Mouse (Mus musculus): ENCODE measurements around the gene Trpv1. TPM values are rescaled to one million over a fixed set of nuclear protein-coding genes. Genes with fewer than 3 reads are reported as not detected.

The Trpv1 gene
- polyA plus RNA-seq, 1 experiment from 2014 or later, result not detected

- WGBS, result 92% methylated on average over 4 of the region's 4 CpGs
- Histone ChIP-seq H3K36me3 (ENCODE audit: control insufficient read depth, insufficient read depth, low read length) (no peaks in the 10 kb centered on the region), H3K27ac (ENCODE audit: low read depth, low read length) (no peak overlapping the region), H3K9me3 (ENCODE audit: control insufficient read depth, low read length) (no peaks in the 10 kb centered on the region), H3K9ac (ENCODE audit: low read length) (no peak overlapping the region), H3K4me2 (no peak overlapping the region), H3K4me1 (ENCODE audit: control insufficient read depth, insufficient read depth, low read length) (no peaks in the 10 kb centered on the region), H3K4me3 (ENCODE audit: low read depth, low read length) (no peak overlapping the region), H3K27me3 (ENCODE audit: control insufficient read depth, insufficient read depth, low read length) (no peaks in the 10 kb centered on the region)
- ATAC-seq (ENCODE audit: low FRiP score) (no peak), DNase-seq (ENCODE audit: low spot score, missing footprints) (no peak)
Measured at GRCm38 (mm10) chr11:73242777-73243176, 8.7 kb downstream of the Trpv1 start.

- no peaks in the 10 kb centered on the region for H3K9me3 ChIP-seq (ENCODE audit: control insufficient read depth, low read length)
- H3K27me3 ChIP-seq (ENCODE audit: control insufficient read depth, insufficient read depth, low read length), result no peaks in the 10 kb centered on the region
- DNase-seq (ENCODE audit: low spot score, missing footprints), result no peak
- no peak overlapping the region for H3K4me2 ChIP-seq
- WGBS, result 77% methylated on average over 4 of the region's 4 CpGs
- no peaks in the 10 kb centered on the region for H3K4me1 ChIP-seq (ENCODE audit: control insufficient read depth, insufficient read depth, low read length)
- no peaks in the 10 kb centered on the region for H3K36me3 ChIP-seq (ENCODE audit: control insufficient read depth, insufficient read depth, low read length)
- no peak overlapping the region for H3K9ac ChIP-seq (ENCODE audit: low read length)
- no peak overlapping the region for H3K27ac ChIP-seq (ENCODE audit: low read depth, low read length)
- ATAC-seq (ENCODE audit: low FRiP score), result no peak
- H3K4me3 ChIP-seq (ENCODE audit: low read depth, low read length), result no peak overlapping the region
Measured at GRCm38 (mm10) chr11:73257362-73257945, 23.4 kb downstream of the Trpv1 start.

GRCm38 (mm10) chr11:73258664-73259063, 24.6 kb downstream of the Trpv1 start:
- DNase-seq (ENCODE audit: low spot score, missing footprints) (no peak), ATAC-seq (ENCODE audit: low FRiP score) (no peak)
- Histone ChIP-seq H3K9ac (ENCODE audit: low read length) (no peak overlapping the region), H3K36me3 (ENCODE audit: control insufficient read depth, insufficient read depth, low read length) (no peaks in the 10 kb centered on the region), H3K4me2 (no peak overlapping the region), H3K4me1 (ENCODE audit: control insufficient read depth, insufficient read depth, low read length) (no peaks in the 10 kb centered on the region), H3K27ac (ENCODE audit: low read depth, low read length) (no peak overlapping the region), H3K4me3 (ENCODE audit: low read depth, low read length) (no peak overlapping the region), H3K27me3 (ENCODE audit: control insufficient read depth, insufficient read depth, low read length) (no peaks in the 10 kb centered on the region), H3K9me3 (ENCODE audit: control insufficient read depth, low read length) (no peaks in the 10 kb centered on the region)

- H3K4me1 ChIP-seq (ENCODE audit: control insufficient read depth, insufficient read depth, low read length), result no peaks in the 10 kb centered on the region
- H3K36me3 ChIP-seq (ENCODE audit: control insufficient read depth, insufficient read depth, low read length), result no peaks in the 10 kb centered on the region
- H3K9me3 ChIP-seq (ENCODE audit: control insufficient read depth, low read length), result no peaks in the 10 kb centered on the region
- H3K4me2 ChIP-seq, result no peak overlapping the region
- DNase-seq (ENCODE audit: low spot score, missing footprints) (no peak), ATAC-seq (ENCODE audit: low FRiP score) (no peak)
- H3K27ac ChIP-seq (ENCODE audit: low read depth, low read length), result no peak overlapping the region
- no peaks in the 10 kb centered on the region for H3K27me3 ChIP-seq (ENCODE audit: control insufficient read depth, insufficient read depth, low read length)
- 68% methylated on average over 3 of the region's 3 CpGs for WGBS
- H3K9ac ChIP-seq (ENCODE audit: low read length), result no peak overlapping the region
- H3K4me3 ChIP-seq (ENCODE audit: low read depth, low read length), result no peak overlapping the region
Measured at GRCm38 (mm10) chr11:73260457-73260856, 26.4 kb downstream of the Trpv1 start.

- H3K4me2 ChIP-seq, result no peak overlapping the region
- no peaks in the 10 kb centered on the region for H3K9me3 ChIP-seq (ENCODE audit: control insufficient read depth, low read length)
- H3K4me3 ChIP-seq (ENCODE audit: low read depth, low read length), result no peak overlapping the region
- ATAC-seq (ENCODE audit: low FRiP score) (no peak), DNase-seq (ENCODE audit: low spot score, missing footprints) (no peak)
- WGBS, result 90% methylated on average over 1 of the region's 1 CpGs
- H3K27me3 ChIP-seq (ENCODE audit: control insufficient read depth, insufficient read depth, low read length), result no peaks in the 10 kb centered on the region
- no peak overlapping the region for H3K9ac ChIP-seq (ENCODE audit: low read length)
- no peak overlapping the region for H3K27ac ChIP-seq (ENCODE audit: low read depth, low read length)
- H3K4me1 ChIP-seq (ENCODE audit: control insufficient read depth, insufficient read depth, low read length), result no peaks in the 10 kb centered on the region
- no peaks in the 10 kb centered on the region for H3K36me3 ChIP-seq (ENCODE audit: control insufficient read depth, insufficient read depth, low read length)
Measured at GRCm38 (mm10) chr11:73261385-73261784, 27.3 kb downstream of the Trpv1 start.

GRCm38 (mm10) chr11:73267267-73267666, 33.2 kb downstream of the Trpv1 start, which contains the start of gene Trpv3:
Gene Trpv3 (plus strand): TSS chr11:73267388.
- 85% methylated on average over 7 of the region's 7 CpGs for WGBS
- H3K36me3 ChIP-seq (ENCODE audit: control insufficient read depth, insufficient read depth, low read length), result no peaks in the 10 kb centered on the region
- no peak within 1 kb of the TSS for H3K27ac ChIP-seq (ENCODE audit: low read depth, low read length)
- H3K9me3 ChIP-seq (ENCODE audit: control insufficient read depth, low read length), result no peaks in the 10 kb centered on the region
- no peak within 1 kb of the TSS for H3K4me2 ChIP-seq
- H3K27me3 ChIP-seq (ENCODE audit: control insufficient read depth, insufficient read depth, low read length), result no peaks in the 10 kb centered on the region
- H3K9ac ChIP-seq (ENCODE audit: low read length), result no peak within 1 kb of the TSS
- H3K4me1 ChIP-seq (ENCODE audit: control insufficient read depth, insufficient read depth, low read length), result no peaks in the 10 kb centered on the region
- DNase-seq (ENCODE audit: low spot score, missing footprints) (no peak), ATAC-seq (ENCODE audit: low FRiP score) (no peak)
- H3K4me3 ChIP-seq (ENCODE audit: low read depth, low read length), result no peak within 1 kb of the TSS

- Histone ChIP-seq H3K27me3 (ENCODE audit: control insufficient read depth, insufficient read depth, low read length) (no peaks in the 10 kb centered on the region), H3K4me2 (no peak overlapping the region), H3K27ac (ENCODE audit: low read depth, low read length) (no peak overlapping the region), H3K36me3 (ENCODE audit: control insufficient read depth, insufficient read depth, low read length) (no peaks in the 10 kb centered on the region), H3K9me3 (ENCODE audit: control insufficient read depth, low read length) (no peaks in the 10 kb centered on the region), H3K4me1 (ENCODE audit: control insufficient read depth, insufficient read depth, low read length) (no peaks in the 10 kb centered on the region), H3K9ac (ENCODE audit: low read length) (no peak overlapping the region), H3K4me3 (ENCODE audit: low read depth, low read length) (no peak overlapping the region)
- ATAC-seq (ENCODE audit: low FRiP score) (no peak), DNase-seq (ENCODE audit: low spot score, missing footprints) (no peak)
- 36% methylated on average over 2 of the region's 2 CpGs for WGBS
Measured at GRCm38 (mm10) chr11:73274821-73275220, 40.7 kb downstream of the Trpv1 start.

- ATAC-seq (ENCODE audit: low FRiP score) (no peak), DNase-seq (ENCODE audit: low spot score, missing footprints) (no peak)
- H3K27me3 ChIP-seq (ENCODE audit: control insufficient read depth, insufficient read depth, low read length), result no peaks in the 10 kb centered on the region
- no peak overlapping the region for H3K9ac ChIP-seq (ENCODE audit: low read length)
- H3K4me3 ChIP-seq (ENCODE audit: low read depth, low read length), result no peak overlapping the region
- H3K9me3 ChIP-seq (ENCODE audit: control insufficient read depth, low read length), result no peaks in the 10 kb centered on the region
- no peaks in the 10 kb centered on the region for H3K36me3 ChIP-seq (ENCODE audit: control insufficient read depth, insufficient read depth, low read length)
- no peak overlapping the region for H3K27ac ChIP-seq (ENCODE audit: low read depth, low read length)
- no peak overlapping the region for H3K4me2 ChIP-seq
- 81% methylated on average over 5 of the region's 5 CpGs for WGBS
- H3K4me1 ChIP-seq (ENCODE audit: control insufficient read depth, insufficient read depth, low read length), result no peaks in the 10 kb centered on the region
Measured at GRCm38 (mm10) chr11:73280710-73281109, 46.6 kb downstream of the Trpv1 start.

GRCm38 (mm10) chr11:73281528-73282027, 47.5 kb downstream of the Trpv1 start:
- Histone ChIP-seq H3K4me3 (ENCODE audit: low read depth, low read length) (peak overlapping the region; percentile 26), H3K9ac (ENCODE audit: low read length) (peak overlapping the region; percentile 34), H3K36me3 (ENCODE audit: control insufficient read depth, insufficient read depth, low read length) (no peaks in the 10 kb centered on the region), H3K27me3 (ENCODE audit: control insufficient read depth, insufficient read depth, low read length) (no peaks in the 10 kb centered on the region), H3K4me1 (ENCODE audit: control insufficient read depth, insufficient read depth, low read length) (no peaks in the 10 kb centered on the region), H3K9me3 (ENCODE audit: control insufficient read depth, low read length) (no peaks in the 10 kb centered on the region), H3K27ac (ENCODE audit: low read depth, low read length) (no peak overlapping the region), H3K4me2 (peak overlapping the region; percentile 46)
- DNase-seq (ENCODE audit: low spot score, missing footprints), result peak; percentile 92
- 2% methylated on average over 16 of the region's 16 CpGs for WGBS
- peak; percentile 83 for ATAC-seq (ENCODE audit: low FRiP score)

Measured in midbrain, embryonic 11.5 days (tissue).